Mouse (Mus musculus) lung, embryonic 14.5 days (tissue): Measurements from ENCODE around the gene Acsl5. TPM values are rescaled to one million over a fixed set of nuclear protein-coding genes. Genes with fewer than 3 reads are reported as not detected.
A peak's percentile ranks its signal among the peaks of the same experiment; 100 is the strongest.

Source experiments
- ATAC-seq: fragments of 200-750 bp; cut with Nextera tagmentation; 2 replicates; pipeline ENCODE4 v1.8.0; 2017; ENCODE audit warnings: mild to moderate bottlenecking, moderate TSS enrichment, moderate library complexity; ENCODE audit not compliant: insufficient read depth
- DNase-seq: peaks from one replicate; pipeline ENCODE4 v3.0.0-alpha.2; 2015
- H3K27ac ChIP-seq: fragments of 300-500 bp; sonication (generic); 2 replicates; pipeline ENCODE4 v1.5.1; 2014; ENCODE audit warnings: low read depth, mild to moderate bottlenecking, moderate library complexity
- H3K27me3 ChIP-seq: fragments of 300-500 bp; sonication (generic); 2 replicates; pipeline ENCODE4 v1.6.1; 2014; ENCODE audit warnings: low read length, control low read depth; ENCODE audit not compliant: insufficient read depth
- H3K36me3 ChIP-seq: fragments of 300-500 bp; sonication (generic); 2 replicates; pipeline ENCODE4 v1.6.1; 2014; ENCODE audit warnings: control low read depth; ENCODE audit not compliant: insufficient read depth
- H3K4me1 ChIP-seq: fragments of 300-500 bp; sonication (generic); 2 replicates; pipeline ENCODE4 v1.6.1; 2014; ENCODE audit warnings: antibody characterized with exemption, control low read depth; ENCODE audit not compliant: insufficient read depth
- H3K4me2 ChIP-seq: fragments of 300-500 bp; sonication (generic); 2 replicates; pipeline ENCODE4 v1.6.1; 2014; ENCODE audit warnings: mild to moderate bottlenecking
- H3K4me3 ChIP-seq: fragments of 300-500 bp; sonication (generic); 2 replicates; pipeline ENCODE4 v1.5.1; 2014; ENCODE audit warnings: low read depth, low read length
- H3K9ac ChIP-seq: fragments of 300-500 bp; sonication (generic); 2 replicates; pipeline ENCODE4 v1.6.1; 2014
- H3K9me3 ChIP-seq: fragments of 300-500 bp; sonication (generic); 2 replicates; pipeline ENCODE4 v1.6.1; 2016; ENCODE audit warnings: low read depth, low read length, control low read depth
- CTCF ChIP-seq: IDR thresholded peaks from 2 replicates; pipeline ENCODE4 v1.5.1; 2016; ENCODE audit warnings: antibody characterized with exemption, low read depth
- WGBS: fragments of 180-500 bp; shearing (Covaris S2); extraction: QIAGEN DNeasy Blood & Tissue Kit; methylation state at CpG from one replicate; pipeline ENCODE4 v1.1.7; 2014; 5-methylcytosine and 5-hydroxymethylcytosine counted together
- polyA plus RNA-seq: library from polyadenylated mRNA; unstranded; fragments of >200 nt; fragmentation: Nextera tagmentation; extraction: Ambion mirVana; gene quantifications from 2 replicates; pipeline ENCODE4 v1.2.1, GENCODE M21; 2014

Acsl5 gene
- 60.1 and 69.3 TPM in 2 replicates for polyA plus RNA-seq

DNA sequence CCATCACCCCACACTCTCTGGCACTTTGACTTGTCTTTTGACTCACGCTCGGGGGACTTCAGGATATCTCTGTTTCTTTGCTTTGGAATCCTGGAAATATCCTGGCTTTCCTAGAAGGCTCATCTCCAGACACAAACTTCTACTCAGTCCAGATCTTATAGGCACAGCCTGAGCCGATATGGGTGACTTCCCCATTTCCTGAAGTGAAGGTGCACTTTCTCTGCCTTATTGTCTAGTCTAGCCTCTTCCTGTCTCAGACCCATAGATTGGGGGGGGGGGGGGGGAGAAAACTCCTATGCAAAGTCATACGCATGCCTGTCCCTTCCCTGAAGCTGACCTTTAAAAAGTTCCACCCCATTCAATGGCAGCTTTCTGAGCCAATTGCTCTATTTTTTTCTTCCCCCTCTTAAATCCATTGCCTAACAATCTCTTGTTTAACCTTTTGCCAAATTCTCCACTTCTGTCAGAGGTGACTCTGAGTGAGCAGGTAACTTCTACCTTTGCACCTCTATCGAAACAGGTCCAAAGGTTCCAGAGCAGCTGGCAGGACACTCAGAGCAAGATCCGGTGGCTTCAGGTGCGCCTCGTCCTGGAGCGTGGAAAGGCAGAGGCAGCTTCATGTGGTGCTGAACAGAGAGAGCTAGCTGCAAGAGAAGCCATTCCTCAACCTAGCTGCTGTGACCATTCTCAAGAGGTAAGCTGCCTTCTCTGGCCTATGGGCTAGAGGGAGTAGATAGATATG, at the start of gene Acsl5:
TSS of gene Acsl5 (plus strand) at position 556 of the 742 bp plus-strand sequence.
- TF ChIP-seq CTCF: no peak
- Histone ChIP-seq H3K4me2 (no peak within 1 kb of the TSS; the same call in 1 of the 2 replicates), H3K4me1 (peaks cover 2% of the 10 kb centered on the region), H3K27me3 (no peaks in the 10 kb centered on the region), H3K9ac (no peak within 1 kb of the TSS), H3K4me3 (no peak within 1 kb of the TSS), H3K36me3 (no peaks in the 10 kb centered on the region), H3K27ac (no peak within 1 kb of the TSS), H3K9me3 (no peaks in the 10 kb centered on the region)
- 90% methylated on average over 9 of the region's 9 CpGs for WGBS
- no peak for ATAC-seq
- no peak for DNase-seq

GRCm38 (mm10) chr19:55206482-55207138, 45.1 kb upstream of the Acsl5 start:
- Histone ChIP-seq H3K27ac (no peak overlapping the region), H3K9ac (no peak overlapping the region), H3K4me1 (no peaks in the 10 kb centered on the region), H3K27me3 (no peaks in the 10 kb centered on the region), H3K4me2 (no peak overlapping the region), H3K9me3 (no peaks in the 10 kb centered on the region), H3K36me3 (no peaks in the 10 kb centered on the region), H3K4me3 (no peak overlapping the region)
- WGBS: 33% methylated on average over 8 of the region's 8 CpGs
- ATAC-seq: peak; percentile 35; the same call in 1 of the 2 replicates
- peak; percentile 90 for DNase-seq
- peak; percentile 89 for TF ChIP-seq CTCF

- no peaks in the 10 kb centered on the region for H3K36me3 ChIP-seq
- no peaks in the 10 kb centered on the region for H3K27me3 ChIP-seq
- no peak overlapping the region for H3K4me2 ChIP-seq
- no peak overlapping the region for H3K27ac ChIP-seq
- H3K4me3 ChIP-seq: no peak overlapping the region
- ATAC-seq: no peak
- DNase-seq: no peak
- H3K9me3 ChIP-seq: no peaks in the 10 kb centered on the region
- 52% methylated on average over 6 of the region's 6 CpGs for WGBS
- no peaks in the 10 kb centered on the region for H3K4me1 ChIP-seq
- H3K9ac ChIP-seq: no peak overlapping the region
- no peak for TF ChIP-seq CTCF
These were observed 44.5 kb upstream of the Acsl5 start for GRCm38 (mm10) chr19:55207205-55207604.

DNA sequence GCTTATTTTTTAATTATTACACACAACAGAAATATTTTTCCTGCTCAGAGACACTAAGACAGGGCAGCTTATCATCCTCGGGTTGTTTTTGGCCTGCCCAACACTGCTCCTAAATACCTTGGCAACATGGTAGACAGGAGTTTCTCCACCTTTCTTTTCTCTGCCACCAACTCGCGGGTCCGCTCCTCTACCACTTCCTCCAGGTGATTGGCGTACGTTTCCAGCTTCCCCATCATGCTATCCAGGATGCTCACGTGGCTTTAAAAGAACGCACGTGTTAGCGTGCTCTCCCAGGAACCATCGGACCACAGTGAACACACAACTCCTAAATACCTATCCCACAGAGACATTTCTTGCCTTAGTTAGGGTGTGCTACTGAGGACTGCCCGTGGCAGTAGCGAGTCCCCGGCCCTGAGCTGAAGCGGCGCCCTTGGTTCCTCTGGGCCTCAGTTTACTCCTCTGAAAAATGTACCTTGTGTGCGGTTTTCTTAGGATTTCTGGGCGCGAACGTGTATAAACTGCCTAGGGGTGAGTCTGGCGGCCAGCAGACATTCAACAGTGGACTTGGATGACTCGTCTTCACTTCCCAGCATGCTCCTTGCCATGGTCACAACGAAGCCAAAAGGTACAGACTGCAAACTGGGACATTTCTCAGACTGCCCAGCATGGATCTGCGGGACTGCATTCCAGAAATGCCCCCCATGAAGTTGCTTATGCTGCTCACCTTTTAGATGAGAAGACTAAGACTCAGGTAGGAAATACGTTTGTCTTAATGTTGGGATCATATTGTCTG, 43.8 kb upstream of the Acsl5 start:
- no peak for TF ChIP-seq CTCF
- Histone ChIP-seq H3K36me3 (no peaks in the 10 kb centered on the region), H3K4me3 (no peak overlapping the region), H3K4me2 (no peak overlapping the region), H3K9me3 (no peaks in the 10 kb centered on the region), H3K9ac (no peak overlapping the region), H3K4me1 (no peaks in the 10 kb centered on the region), H3K27me3 (no peaks in the 10 kb centered on the region), H3K27ac (no peak overlapping the region)
- no peak for ATAC-seq
- 58% methylated on average over 25 of the region's 25 CpGs for whole genome bisulfite sequencing
- no peak for DNase-seq

GRCm38 (mm10) chr19:55208654-55209053, 43.1 kb upstream of the Acsl5 start:
- Histone ChIP-seq H3K4me1 (no peaks in the 10 kb centered on the region), H3K9ac (no peak overlapping the region), H3K27me3 (no peaks in the 10 kb centered on the region), H3K9me3 (no peaks in the 10 kb centered on the region), H3K4me2 (no peak overlapping the region), H3K36me3 (no peaks in the 10 kb centered on the region), H3K4me3 (no peak overlapping the region), H3K27ac (no peak overlapping the region)
- 60% methylated on average over 4 of the region's 4 CpGs for WGBS
- ATAC-seq: no peak
- peak; percentile 26 for DNase-seq
- TF ChIP-seq CTCF: no peak; the same call in 1 of the 2 replicates

DNA sequence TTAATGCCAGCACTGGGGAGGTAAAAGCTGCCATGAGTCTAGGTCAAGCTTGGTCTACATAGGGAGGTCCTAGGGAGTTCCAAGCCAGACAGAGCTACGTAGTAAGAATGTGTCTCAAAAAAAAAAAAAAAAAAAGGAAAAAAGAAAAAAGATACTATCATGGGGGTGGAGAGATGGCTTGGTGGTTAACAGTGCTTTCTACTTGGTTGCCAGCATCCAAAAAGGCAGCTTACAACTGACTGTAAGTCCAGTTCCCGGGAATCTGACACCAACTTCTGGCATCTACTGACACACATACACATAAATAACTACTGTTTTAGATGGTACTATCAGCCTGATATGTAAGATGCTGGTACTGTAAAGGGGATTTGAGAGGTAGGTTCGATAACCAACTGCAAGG, 42.7 kb upstream of the Acsl5 start:
- Histone ChIP-seq H3K4me2 (no peak overlapping the region), H3K36me3 (no peaks in the 10 kb centered on the region), H3K27ac (no peak overlapping the region), H3K4me3 (no peak overlapping the region), H3K9ac (no peak overlapping the region), H3K4me1 (no peaks in the 10 kb centered on the region), H3K9me3 (no peaks in the 10 kb centered on the region), H3K27me3 (no peaks in the 10 kb centered on the region)
- no peak for ATAC-seq
- TF ChIP-seq CTCF: no peak
- WGBS: 81% methylated on average over 3 of the region's 3 CpGs
- DNase-seq: no peak

- no peak overlapping the region for H3K9ac ChIP-seq
- no peaks in the 10 kb centered on the region for H3K36me3 ChIP-seq
- no peak overlapping the region for H3K27ac ChIP-seq
- no peaks in the 10 kb centered on the region for H3K27me3 ChIP-seq
- WGBS: 90% methylated on average over 1 of the region's 1 CpGs
- no peaks in the 10 kb centered on the region for H3K4me1 ChIP-seq
- H3K9me3 ChIP-seq: no peaks in the 10 kb centered on the region
- no peak overlapping the region for H3K4me3 ChIP-seq
- DNase-seq (no peak), ATAC-seq (no peak)
- H3K4me2 ChIP-seq: no peak overlapping the region
- TF ChIP-seq CTCF: no peak
These were observed 40.0 kb upstream of the Acsl5 start for GRCm38 (mm10) chr19:55211698-55212097.
